17 mouse cellular contexts compared by ENCODE assay signal in the genomic region with DNA sequence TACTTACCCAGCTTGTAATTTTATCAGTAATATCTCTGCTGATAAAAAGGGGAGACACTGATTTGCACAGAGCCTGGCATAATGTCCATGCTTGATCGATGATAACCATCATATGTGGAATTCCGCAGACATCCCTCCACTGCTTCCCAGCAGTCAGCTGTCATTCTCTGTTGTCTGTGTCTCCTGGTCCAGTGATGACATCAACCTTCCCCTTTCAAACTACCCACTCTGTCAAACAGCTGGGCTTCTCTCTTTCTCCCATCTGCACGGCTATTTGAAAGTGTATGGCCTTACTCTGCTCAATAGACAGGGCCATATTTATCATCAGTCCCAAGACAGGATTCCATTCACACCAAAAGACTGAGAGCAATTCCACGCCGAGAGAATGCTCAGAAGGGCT.
DNase-seq lines count a peak whose midpoint lies in the region; ATAC-seq and TF ChIP-seq lines count a peak whose summit lies in the region.
"Had no signal": no experiment of that assay in that cellular context is flagged by ENCODE, and none has a peak within 500 bp of the region (broad histone marks: within the 10 kb centered on the region; RNA-seq: fewer than 3 reads in every experiment).

No protein-coding gene starts in this region.

- 44% methylated on average over 5 of the region's 5 CpGs for WGBS in heart, embryonic 13.5 days
- WGBS in heart, embryonic 11.5 days (ENCODE audit: insufficient replicate concordance), result 44% methylated on average over 5 of the region's 5 CpGs
- 28% methylated on average over 5 of the region's 5 CpGs for WGBS in hindbrain, embryonic 13.5 days
- 34% methylated on average over 5 of the region's 5 CpGs for WGBS in hindbrain, embryonic 16.5 days
- WGBS in lung, embryonic 14.5 days, result 40% methylated on average over 5 of the region's 5 CpGs
- 59% methylated on average over 5 of the region's 5 CpGs for WGBS in lung, adult 2 months
- WGBS in midbrain, postnatal 0 days, result 70% methylated on average over 5 of the region's 5 CpGs

- H3K27ac ChIP-seq in heart, embryonic 13.5 days (replicated peaks), result peak overlapping the region; percentile 89; the same call in 1 of the 2 replicates
- no peak overlapping the region for H3K27ac ChIP-seq in heart, embryonic 11.5 days (ENCODE audit: low read depth, low read length)
- 0 out of 2 replicates have a peak overlapping the region, but pooled peaks have one; percentile 60 for H3K27ac ChIP-seq in hindbrain, embryonic 13.5 days
- no peak overlapping the region for H3K27ac ChIP-seq in hindbrain, embryonic 16.5 days (ENCODE audit: low read depth, low read length)
- no peak overlapping the region for H3K27ac ChIP-seq in lung, embryonic 14.5 days (ENCODE audit: low read depth)
- H3K27ac ChIP-seq in midbrain, postnatal 0 days (ENCODE audit: low read depth, low read length), result no peak overlapping the region
- H3K27ac ChIP-seq: forebrain, embryonic 10.5 days; liver, embryonic 13.5 days; midbrain, embryonic 15.5 days had no signal

- no peak for ATAC-seq in heart, embryonic 13.5 days (ENCODE audit: extremely low read depth, insufficient number of reproducible peaks, low FRiP score, low TSS enrichment)
- no peak for ATAC-seq in heart, embryonic 11.5 days (replicated peaks; ENCODE audit: insufficient number of reproducible peaks, low FRiP score, low TSS enrichment)
- ATAC-seq in hindbrain, embryonic 13.5 days (ENCODE audit: low FRiP score), result no peak
- ATAC-seq in hindbrain, embryonic 16.5 days, result no peak
- ATAC-seq in lung, embryonic 14.5 days (ENCODE audit: insufficient read depth), result peak; percentile 16; the same call in 1 of the 2 replicates
- no peak for ATAC-seq in midbrain, postnatal 0 days (ENCODE audit: low FRiP score)
- ATAC-seq: midbrain, embryonic 15.5 days had no signal

- H3K4me3 ChIP-seq in heart, embryonic 13.5 days, result no peak overlapping the region
- no peak overlapping the region for H3K4me3 ChIP-seq in heart, embryonic 11.5 days (ENCODE audit: low read depth, low read length)
- H3K4me3 ChIP-seq in hindbrain, embryonic 13.5 days, result no peak overlapping the region
- H3K4me3 ChIP-seq in hindbrain, embryonic 16.5 days (ENCODE audit: low read length), result no peak overlapping the region
- no peak overlapping the region for H3K4me3 ChIP-seq in lung, embryonic 14.5 days (ENCODE audit: low read depth, low read length)
- no peak overlapping the region for H3K4me3 ChIP-seq in lung, adult 2 months (replicated peaks; ENCODE audit: extremely low read depth, low read depth, low read length)
- H3K4me3 ChIP-seq in midbrain, postnatal 0 days (ENCODE audit: low read depth, low read length), result no peak overlapping the region
- H3K4me3 ChIP-seq: embryonic facial prominence, embryonic 15.5 days; forebrain, embryonic 10.5 days; limb, embryonic 12.5 days; liver, embryonic 13.5 days; midbrain, embryonic 15.5 days; stomach, embryonic 15.5 days had no signal

- H3K27me3 ChIP-seq in heart, embryonic 13.5 days (replicated peaks), result no peaks in the 10 kb centered on the region
- no peaks in the 10 kb centered on the region for H3K27me3 ChIP-seq in heart, embryonic 11.5 days (ENCODE audit: control insufficient read depth, insufficient read depth, low read length)
- H3K27me3 ChIP-seq in hindbrain, embryonic 13.5 days, result no peaks in the 10 kb centered on the region
- no peaks in the 10 kb centered on the region for H3K27me3 ChIP-seq in hindbrain, embryonic 16.5 days (replicated peaks; ENCODE audit: control insufficient read depth, insufficient read depth, low read length)
- H3K27me3 ChIP-seq in lung, embryonic 14.5 days (ENCODE audit: insufficient read depth, low read length), result no peaks in the 10 kb centered on the region
- H3K27me3 ChIP-seq in midbrain, postnatal 0 days (ENCODE audit: insufficient read depth, low read length), result no peaks in the 10 kb centered on the region
- H3K27me3 ChIP-seq: embryonic facial prominence, embryonic 15.5 days; limb, embryonic 12.5 days; liver, embryonic 13.5 days; midbrain, embryonic 15.5 days; stomach, embryonic 15.5 days had no signal

- no peak for DNase-seq in lung, embryonic 14.5 days
- DNase-seq in lung, adult 2 months, result no peak
- DNase-seq in midbrain, postnatal 0 days (ENCODE audit: low spot score), result no peak
- DNase-seq: cerebellum, adult 8-10 months; liver, embryonic 13.5 days; retina, postnatal 1 day; thymus, adult 18-20 months had no signal

- H3K4me2 ChIP-seq in heart, embryonic 13.5 days, result no peak overlapping the region
- no peak overlapping the region for H3K4me2 ChIP-seq in heart, embryonic 11.5 days
- no peak overlapping the region for H3K4me2 ChIP-seq in hindbrain, embryonic 13.5 days
- H3K4me2 ChIP-seq in hindbrain, embryonic 16.5 days (ENCODE audit: low read length), result no peak overlapping the region
- no peak overlapping the region for H3K4me2 ChIP-seq in lung, embryonic 14.5 days
- H3K4me2 ChIP-seq in midbrain, postnatal 0 days (ENCODE audit: low read depth, low read length, poor library complexity, severe bottlenecking), result no peak overlapping the region
- H3K4me2 ChIP-seq: embryonic facial prominence, embryonic 15.5 days; limb, embryonic 12.5 days; liver, embryonic 13.5 days; midbrain, embryonic 15.5 days; stomach, embryonic 15.5 days had no signal

- peaks cover 45% of the 10 kb centered on the region for H3K4me1 ChIP-seq in heart, embryonic 13.5 days
- H3K4me1 ChIP-seq in heart, embryonic 11.5 days (ENCODE audit: control insufficient read depth, insufficient read depth, low read length), result peaks cover 6% of the 10 kb centered on the region; the same call in 1 of the 2 replicates
- peaks cover 45% of the 10 kb centered on the region for H3K4me1 ChIP-seq in hindbrain, embryonic 13.5 days (replicated peaks)
- peaks cover 8% of the 10 kb centered on the region for H3K4me1 ChIP-seq in hindbrain, embryonic 16.5 days (ENCODE audit: control insufficient read depth, insufficient read depth, low read depth, low read length)
- 0 out of 2 replicates have a peak, but pooled peaks cover 5% of the 10 kb centered on the region for H3K4me1 ChIP-seq in lung, embryonic 14.5 days (ENCODE audit: insufficient read depth)
- peaks cover 6% of the 10 kb centered on the region for H3K4me1 ChIP-seq in lung, adult 2 months (ENCODE audit: control insufficient read depth, insufficient read depth, low read length)
- no peaks in the 10 kb centered on the region for H3K4me1 ChIP-seq in midbrain, postnatal 0 days (ENCODE audit: insufficient read depth, low read length)

- no peak for TF ChIP-seq POLR2A in lung, adult 2 months (IDR thresholded peaks at IDR 0.05; ENCODE audit: borderline replicate concordance, extremely low read depth, low read depth, low read length)

- H3K9me3 ChIP-seq in heart, embryonic 13.5 days, result no peaks in the 10 kb centered on the region
- no peaks in the 10 kb centered on the region for H3K9me3 ChIP-seq in heart, embryonic 11.5 days (replicated peaks; ENCODE audit: control insufficient read depth, low read length)
- no peaks in the 10 kb centered on the region for H3K9me3 ChIP-seq in hindbrain, embryonic 13.5 days
- H3K9me3 ChIP-seq in hindbrain, embryonic 16.5 days (ENCODE audit: control insufficient read depth, low read length), result no peaks in the 10 kb centered on the region
- H3K9me3 ChIP-seq in lung, embryonic 14.5 days (ENCODE audit: low read depth, low read length), result no peaks in the 10 kb centered on the region
- no peaks in the 10 kb centered on the region for H3K9me3 ChIP-seq in midbrain, postnatal 0 days (ENCODE audit: low read length)
- H3K9me3 ChIP-seq: embryonic facial prominence, embryonic 15.5 days; forebrain, embryonic 10.5 days; limb, embryonic 12.5 days; liver, embryonic 13.5 days; midbrain, embryonic 15.5 days; stomach, embryonic 15.5 days had no signal

- 0 out of 2 replicates have a peak, but pooled peaks cover 6% of the 10 kb centered on the region for H3K36me3 ChIP-seq in heart, embryonic 13.5 days
- H3K36me3 ChIP-seq in heart, embryonic 11.5 days (ENCODE audit: control insufficient read depth, insufficient read depth, low read length), result no peaks in the 10 kb centered on the region
- no peaks in the 10 kb centered on the region for H3K36me3 ChIP-seq in hindbrain, embryonic 13.5 days
- H3K36me3 ChIP-seq in hindbrain, embryonic 16.5 days (ENCODE audit: control insufficient read depth, insufficient read depth, low read length), result no peaks in the 10 kb centered on the region
- H3K36me3 ChIP-seq in lung, embryonic 14.5 days (ENCODE audit: insufficient read depth), result no peaks in the 10 kb centered on the region
- no peaks in the 10 kb centered on the region for H3K36me3 ChIP-seq in midbrain, postnatal 0 days (ENCODE audit: insufficient read depth, low read length)
- H3K36me3 ChIP-seq: embryonic facial prominence, embryonic 15.5 days; forebrain, embryonic 10.5 days; limb, embryonic 12.5 days; liver, embryonic 13.5 days; midbrain, embryonic 15.5 days; stomach, embryonic 15.5 days had no signal

- no peak overlapping the region for H3K9ac ChIP-seq in heart, embryonic 13.5 days
- no peak overlapping the region for H3K9ac ChIP-seq in heart, embryonic 11.5 days (ENCODE audit: low read depth, low read length)
- H3K9ac ChIP-seq in hindbrain, embryonic 13.5 days, result no peak overlapping the region
- H3K9ac ChIP-seq in hindbrain, embryonic 16.5 days (ENCODE audit: low read depth, low read length), result no peak overlapping the region
- no peak overlapping the region for H3K9ac ChIP-seq in lung, embryonic 14.5 days
- H3K9ac ChIP-seq in midbrain, postnatal 0 days (replicated peaks; ENCODE audit: low read length, poor library complexity, severe bottlenecking), result no peak overlapping the region
- H3K9ac ChIP-seq: embryonic facial prominence, embryonic 15.5 days; forebrain, postnatal 0 days; limb, embryonic 12.5 days; liver, embryonic 13.5 days; midbrain, embryonic 15.5 days; stomach, embryonic 15.5 days had no signal

- TF ChIP-seq CTCF in lung, embryonic 14.5 days (IDR thresholded peaks at IDR 0.05; ENCODE audit: low read depth), result no peak
- no peak for TF ChIP-seq CTCF in lung, adult 2 months (IDR thresholded peaks at IDR 0.05; ENCODE audit: insufficient read depth, low read length)
- no peak for TF ChIP-seq CTCF in midbrain, postnatal 0 days (IDR thresholded peaks at IDR 0.05)

Comparison
In these comparisons a context has a peak if more than half of its experiments do, and no peak if none do; other contexts are left out.
1. H3K27ac ChIP-seq: peak in heart, embryonic 13.5 days (single experiment) and hindbrain, embryonic 13.5 days (single experiment); none in heart, embryonic 11.5 days (single experiment), hindbrain, embryonic 16.5 days (single experiment), lung, embryonic 14.5 days (single experiment) and midbrain, postnatal 0 days (single experiment).